Mouse (Mus musculus) kidney, adult 8-10 months (tissue): ENCODE data around the gene Rab11fip4.

Experiments used
- DNase-seq, 2 experiments: peaks; one replicate each; pipeline ENCODE4 v3.0.0; 2022

The Rab11fip4 gene

DNA sequence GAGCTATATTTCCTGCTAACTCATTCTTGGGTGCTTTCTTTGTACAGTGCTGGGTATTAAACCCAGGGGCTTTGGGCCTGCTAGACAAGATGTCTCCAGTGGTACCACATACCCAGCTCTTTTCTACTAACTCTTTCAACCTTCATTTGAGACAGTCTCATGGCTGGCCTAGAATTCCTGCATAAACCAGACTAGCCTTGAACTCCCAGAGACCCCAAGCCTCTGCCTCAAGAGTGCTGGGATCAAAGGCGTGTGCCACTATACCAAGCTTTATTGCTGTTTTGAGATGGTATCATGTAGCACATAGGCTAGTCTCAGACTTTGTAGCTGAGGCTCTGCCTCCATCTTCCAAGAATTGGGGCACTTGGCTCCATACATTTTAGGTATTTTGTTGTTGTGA lies 65.5 kb downstream of the Rab11fip4 start:
- no peak for DNase-seq

DNA sequence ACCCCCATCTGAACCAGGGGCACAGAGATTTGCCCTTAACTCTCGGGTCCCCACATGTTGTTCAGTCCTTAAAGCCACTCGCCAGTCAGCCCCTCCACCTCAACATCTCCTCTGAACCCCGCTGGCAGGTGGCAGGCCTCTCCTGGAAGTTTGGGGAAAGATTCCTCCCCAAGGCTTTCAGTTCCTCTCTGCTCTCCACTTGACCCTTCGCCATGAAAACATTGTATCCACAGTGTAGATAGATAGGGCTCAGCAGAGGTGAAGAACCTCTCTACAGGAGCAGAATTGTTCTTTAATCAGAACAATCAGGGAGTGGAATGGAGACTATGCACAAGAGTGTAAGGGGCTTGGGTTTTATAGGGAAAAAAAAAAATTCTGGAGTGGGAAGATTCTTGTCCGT lies 66.0 kb downstream of the Rab11fip4 start:
- no peak for DNase-seq

DNA sequence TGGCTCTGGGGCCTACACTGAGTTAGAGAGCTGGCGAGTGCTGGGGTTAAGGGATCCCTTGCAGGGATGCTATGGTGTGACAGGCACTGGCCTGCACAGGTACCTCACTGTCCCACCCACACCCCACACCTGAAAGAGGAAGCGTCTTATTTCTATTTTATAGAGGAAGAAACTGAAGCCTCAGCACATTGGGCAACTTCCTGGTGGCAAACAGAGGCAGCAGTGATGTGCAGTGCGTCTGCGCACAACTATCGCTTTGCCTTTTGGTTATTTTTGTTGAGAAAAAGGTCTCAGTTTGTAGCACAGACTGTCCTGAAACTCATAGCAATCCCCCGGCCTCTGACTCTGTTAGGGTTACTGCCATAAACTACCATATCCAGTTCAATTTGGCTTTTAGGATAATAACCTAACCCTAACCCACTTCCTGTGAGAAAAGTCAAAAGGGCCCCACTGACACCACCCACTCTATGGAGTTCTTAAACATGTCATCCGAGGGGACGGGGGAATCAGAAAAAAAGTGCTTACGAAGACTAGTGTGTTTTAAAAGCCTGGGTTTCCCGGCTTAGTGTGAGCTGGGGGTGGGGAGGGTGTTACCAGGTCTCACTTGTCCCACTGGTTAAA lies 67.3 kb downstream of the Rab11fip4 start:
- DNase-seq = no peak

DNA sequence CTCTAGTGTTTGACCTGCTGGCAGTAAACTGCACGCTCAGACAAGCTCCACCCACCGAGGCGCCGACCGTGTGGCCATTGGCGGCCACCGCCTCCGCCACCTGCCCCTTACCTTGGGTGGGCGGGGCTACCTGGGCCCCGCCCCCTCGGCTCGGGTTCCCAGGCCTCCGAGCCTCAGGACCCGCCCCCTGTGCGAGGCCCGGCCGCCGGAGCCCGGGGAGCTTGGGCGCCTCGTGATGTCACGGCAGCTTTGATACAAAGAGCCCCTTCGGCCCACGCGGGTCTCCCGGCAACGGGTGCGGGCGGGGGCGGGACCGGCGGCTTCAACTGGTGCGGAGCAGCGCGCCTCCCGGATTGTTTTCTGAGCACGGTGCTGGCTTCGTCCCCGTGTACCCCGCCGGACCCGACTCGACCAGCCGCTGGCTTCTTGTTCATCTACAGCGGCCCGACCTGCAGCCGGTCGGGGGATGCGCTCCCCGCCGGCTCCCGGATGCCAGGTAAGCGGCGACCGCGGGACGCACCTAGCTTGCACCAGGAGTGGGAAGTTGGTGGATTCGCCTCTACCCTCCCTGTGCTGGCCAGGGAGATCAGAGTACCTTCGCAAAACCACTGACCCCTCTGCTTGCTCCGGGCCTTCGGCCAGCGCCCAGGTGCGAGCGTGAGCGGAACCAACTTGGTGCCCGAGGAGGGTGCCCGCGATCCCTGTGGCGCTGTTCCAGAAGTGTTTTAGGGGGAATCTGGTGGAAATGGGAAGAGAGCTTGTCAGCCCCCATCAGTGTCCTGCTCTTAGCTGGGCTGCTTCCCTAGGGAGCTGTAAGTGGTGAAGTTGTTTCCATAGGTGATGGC lies 69.6 kb downstream of the Rab11fip4 start:
- peak; percentile 93 to 95 for DNase-seq

DNA sequence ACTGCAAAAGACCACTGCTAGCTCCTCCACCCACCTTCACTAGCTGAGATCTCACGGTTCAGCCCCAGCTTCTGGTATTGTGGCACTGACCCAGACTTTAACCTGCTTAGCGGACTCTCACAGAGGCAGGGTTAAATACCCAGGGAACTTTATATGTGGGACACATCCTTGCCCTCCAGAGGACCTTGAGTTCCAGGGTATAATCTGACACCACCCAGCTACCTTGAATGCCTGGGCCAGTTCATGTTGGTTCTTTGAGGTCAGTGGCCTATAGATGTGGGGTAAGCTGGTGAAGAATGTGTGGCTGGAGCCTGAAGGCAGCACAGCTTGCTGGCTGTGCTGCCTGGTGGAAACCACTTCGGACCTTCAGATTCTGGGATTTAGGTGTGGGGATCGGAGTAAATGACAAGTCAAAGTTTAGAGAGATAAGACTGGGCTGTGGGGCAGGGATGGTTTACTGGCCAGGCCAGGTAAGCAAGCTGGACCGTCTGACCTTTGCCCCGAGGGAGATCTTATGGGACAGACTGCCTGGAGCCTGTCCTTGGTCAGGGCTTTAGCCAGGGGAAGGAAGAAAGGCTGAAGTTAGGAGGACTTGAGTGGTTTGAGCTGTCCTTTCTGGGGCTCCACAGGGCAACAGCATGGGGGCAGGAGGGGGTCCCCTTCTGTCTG lies 71.0 kb downstream of the Rab11fip4 start:
- peak; percentile 66 to 74 for DNase-seq

DNA sequence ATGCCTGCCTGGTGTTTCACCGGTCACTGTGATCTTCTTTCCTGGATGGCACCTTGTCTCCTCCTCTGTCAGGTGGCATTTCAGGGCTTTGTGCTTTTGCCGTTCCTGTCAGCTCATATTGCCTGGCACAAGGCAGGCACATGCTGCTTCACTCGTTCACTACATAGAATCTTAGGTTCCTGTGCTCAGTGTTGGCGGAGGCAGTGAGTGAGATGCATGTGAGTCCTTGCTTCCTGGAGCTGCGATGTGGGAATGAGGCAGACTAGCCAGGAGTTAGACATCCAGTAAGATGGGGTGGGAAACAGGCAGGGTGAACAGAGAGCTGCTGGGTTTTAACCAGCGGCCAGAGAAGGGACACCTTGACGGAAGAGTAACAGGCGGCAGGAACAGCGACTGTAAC lies 72.1 kb downstream of the Rab11fip4 start:
- no peak for DNase-seq

DNA sequence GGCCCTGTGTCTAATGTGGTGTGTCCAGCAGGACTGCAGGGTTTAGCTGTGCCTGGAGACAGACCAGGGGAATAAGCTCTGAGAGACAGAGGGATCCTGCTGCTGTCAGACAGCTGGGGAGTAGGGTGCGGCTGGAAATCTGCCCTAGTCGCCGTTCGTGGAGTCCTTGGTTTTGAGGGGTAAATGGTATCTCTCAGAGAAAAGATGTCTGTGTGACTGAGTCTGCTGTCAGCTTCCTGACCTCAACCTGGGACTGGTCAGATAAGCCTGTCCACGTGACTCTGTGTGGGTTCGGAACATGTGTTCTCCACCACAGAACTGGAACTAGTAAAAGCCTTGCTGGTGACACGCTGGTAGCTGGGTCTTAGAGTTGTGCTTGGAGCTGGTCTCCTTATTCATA lies 72.6 kb downstream of the Rab11fip4 start:
- DNase-seq = no peak

DNA sequence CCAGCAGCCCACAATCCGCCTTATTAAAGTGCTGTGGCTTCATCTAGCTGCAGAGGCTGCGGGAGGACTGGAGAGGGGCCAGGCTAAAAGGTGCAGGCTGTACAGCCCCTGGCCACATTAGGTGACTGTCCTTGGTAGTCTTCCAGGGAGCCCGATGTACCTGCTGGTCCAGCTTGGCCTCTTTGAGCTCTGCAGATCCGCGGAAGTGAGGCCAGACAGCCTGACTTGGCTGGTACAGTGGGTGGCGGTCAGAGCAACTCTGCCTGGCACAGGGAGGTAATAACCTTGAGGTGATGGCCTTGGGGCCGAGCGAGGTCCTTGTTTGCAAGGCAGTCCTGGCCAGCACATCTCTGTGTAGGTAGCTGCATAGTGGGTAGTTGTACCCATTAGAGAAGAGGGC lies 75.5 kb downstream of the Rab11fip4 start:
- DNase-seq = peak; percentile 63 to 67

DNA sequence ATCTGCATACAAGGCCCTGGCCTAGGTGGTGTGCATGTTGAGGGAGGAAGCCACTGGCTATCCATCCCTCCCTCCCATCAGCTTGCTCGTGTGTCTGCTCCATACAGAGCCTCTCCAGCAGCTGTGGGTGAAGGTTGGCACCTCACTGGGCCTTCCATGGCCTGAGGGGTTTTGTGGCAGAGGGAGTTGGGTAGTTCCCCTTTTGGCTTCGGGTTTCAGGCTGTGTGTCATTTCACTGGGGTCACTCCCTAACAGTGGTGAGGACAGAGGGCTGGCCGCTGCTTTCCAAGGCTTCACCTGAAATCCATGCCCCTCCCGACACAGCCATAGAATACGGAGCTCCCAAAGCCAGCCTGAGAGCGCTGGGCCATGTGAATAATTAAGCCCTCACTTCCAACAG lies 78.2 kb downstream of the Rab11fip4 start:
- no peak for DNase-seq

DNA sequence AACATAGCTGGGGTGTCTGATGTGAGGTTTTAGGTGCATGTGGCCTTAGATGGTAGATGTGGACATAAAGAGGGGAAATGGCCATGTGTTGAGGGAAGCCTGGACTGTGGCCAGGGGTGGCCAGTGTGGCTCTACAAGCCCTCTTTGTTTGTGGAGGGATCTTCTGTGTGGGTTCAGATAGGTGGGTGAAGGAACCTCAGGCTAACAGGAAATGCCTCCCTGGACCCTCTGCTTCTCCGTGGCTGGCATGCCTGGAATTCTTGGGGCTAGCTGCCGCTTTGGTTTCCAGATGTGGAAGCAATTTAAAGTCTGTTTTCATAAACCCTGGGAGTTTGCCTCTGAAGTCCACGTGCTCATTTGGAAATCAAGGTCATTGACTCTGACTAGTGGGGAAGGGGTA lies 78.9 kb downstream of the Rab11fip4 start:
- DNase-seq = no peak

DNA sequence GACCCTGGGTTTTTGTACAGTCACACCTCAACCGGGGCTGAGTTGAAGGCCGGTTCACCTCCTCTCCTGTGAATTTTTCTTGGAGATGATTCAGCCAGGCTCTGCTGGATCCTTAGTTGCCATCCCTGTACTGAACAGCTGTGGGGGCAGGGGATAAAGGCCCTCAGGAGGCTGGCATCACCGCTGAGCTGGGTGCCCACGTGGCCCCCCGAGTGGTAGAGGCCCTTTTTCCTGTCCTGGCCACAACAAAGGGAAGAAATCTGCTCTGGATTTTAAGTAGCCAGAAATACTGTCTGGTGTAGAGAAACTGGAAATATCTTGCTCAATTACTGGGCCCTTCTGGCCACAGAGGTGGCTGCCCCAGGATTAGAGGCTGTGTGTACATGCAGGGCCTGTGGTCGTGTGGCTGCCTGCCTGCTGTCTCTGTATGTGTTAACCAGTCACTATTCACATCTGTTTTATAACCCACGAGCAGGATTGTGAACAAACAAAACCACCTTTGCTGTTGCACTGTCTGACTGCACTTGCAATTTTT lies 79.5 kb downstream of the Rab11fip4 start:
- DNase-seq = no peak

DNA sequence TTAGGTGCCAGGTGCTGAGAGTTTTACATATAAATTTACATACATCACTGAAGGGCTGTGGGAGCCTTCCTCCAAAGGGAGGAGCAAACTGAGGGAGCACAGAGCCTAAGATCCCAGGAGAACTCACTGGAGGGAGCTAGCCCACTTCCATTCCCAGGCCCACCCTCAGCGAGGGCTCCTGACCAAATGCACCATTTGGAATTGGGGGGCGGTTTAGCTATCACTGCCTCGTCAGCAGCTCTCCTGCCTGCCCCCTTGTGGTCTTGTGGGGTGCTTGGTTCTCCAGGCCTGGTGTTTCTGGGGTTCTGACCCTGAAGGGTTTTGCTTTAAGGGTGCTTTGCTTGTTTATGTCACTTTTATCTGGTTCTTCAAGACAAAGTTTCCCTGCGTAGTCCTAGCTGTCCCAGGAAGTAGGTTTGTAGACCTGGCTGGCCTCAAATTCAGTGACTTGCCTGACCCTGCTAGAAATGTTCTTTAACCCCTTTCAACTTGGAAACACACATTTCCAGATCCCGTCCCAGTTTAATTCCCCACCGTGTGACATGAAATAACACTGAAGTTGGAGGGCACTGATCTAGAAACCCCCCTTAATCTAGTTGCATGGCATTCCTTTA lies 80.8 kb downstream of the Rab11fip4 start:
- peak in 1 of 2 experiments; percentile 44 for DNase-seq

DNA sequence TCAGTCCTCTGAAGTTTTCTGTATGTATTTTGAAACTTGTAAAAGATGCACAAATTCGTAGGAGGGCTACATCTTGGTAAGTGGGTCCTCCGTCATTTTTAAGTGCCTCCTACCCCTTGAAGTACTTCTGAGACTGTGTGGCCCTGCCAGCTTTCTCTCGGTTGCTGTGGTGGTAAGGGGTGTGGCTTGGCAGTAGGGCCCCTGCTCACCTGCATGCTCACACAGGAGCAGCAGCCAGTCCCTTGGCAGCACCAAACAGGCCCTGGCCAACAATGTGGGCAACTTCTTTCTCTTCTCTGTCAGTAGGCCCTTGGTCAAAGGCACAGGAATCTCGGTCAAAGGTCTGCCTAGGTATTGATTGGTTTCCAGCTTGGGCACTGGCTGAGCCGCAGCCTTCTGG lies 82.1 kb downstream of the Rab11fip4 start:
- peak; percentile 82 to 88 for DNase-seq

DNA sequence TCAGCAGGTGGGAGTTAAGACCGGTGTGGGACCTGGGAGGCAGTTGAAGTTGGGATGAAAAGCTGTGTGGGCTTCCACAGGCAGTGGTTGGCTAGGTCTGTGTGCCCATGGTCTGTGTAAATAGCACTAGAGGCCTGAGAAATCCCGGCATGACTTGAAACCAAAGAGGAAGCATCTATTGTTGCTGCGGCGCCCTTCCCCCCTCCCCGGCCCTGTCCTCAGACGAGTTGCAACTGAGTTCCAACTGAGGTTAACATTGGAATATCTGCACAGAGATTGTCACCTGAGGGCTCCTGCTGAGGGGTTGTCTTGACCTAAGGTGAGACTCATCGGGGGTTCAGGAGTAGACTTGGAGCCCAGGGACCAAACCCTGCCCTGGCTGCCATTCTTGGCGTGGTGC lies 82.7 kb downstream of the Rab11fip4 start:
- no peak for DNase-seq

DNA sequence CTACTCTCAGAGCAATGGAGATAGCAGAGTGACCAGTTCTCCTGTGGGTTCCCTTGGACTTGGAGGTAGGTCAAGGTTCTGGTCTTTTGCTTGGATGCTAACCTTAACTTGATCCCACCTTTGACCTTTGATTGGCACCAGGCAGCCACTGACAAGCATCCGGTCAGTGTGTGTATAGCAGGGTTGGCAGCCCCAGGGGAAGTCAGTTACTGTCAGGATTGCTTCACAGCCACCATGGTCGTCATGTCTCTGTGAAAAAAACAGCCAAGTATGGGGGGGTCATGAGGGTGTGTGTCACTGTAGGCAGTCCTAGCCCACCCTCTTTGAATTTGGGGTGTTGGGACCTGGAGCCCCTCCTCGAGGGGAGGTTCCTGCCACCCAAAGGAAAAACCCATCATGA lies 83.2 kb downstream of the Rab11fip4 start:
- peak in 1 of 2 experiments; percentile 65 for DNase-seq

DNA sequence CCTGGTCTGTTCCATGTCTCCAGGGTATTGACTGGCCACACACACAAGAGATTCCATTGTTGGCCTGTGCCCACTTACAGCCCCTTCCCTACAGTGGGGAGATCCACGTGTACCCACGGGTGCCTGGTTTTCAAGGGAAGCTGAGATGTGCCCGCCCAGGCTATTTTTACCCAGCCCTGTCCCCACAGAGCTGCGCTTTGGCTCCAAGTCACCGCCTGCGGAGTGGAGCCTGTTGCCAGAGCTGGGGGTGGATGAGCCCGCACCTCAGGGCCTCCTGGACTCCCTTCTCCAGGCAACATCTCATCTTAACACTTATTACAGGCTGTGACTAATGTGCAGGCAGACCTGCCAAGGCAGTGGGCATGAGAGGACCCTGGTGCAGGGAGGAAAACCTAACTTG lies 83.6 kb downstream of the Rab11fip4 start:
- DNase-seq = no peak

DNA sequence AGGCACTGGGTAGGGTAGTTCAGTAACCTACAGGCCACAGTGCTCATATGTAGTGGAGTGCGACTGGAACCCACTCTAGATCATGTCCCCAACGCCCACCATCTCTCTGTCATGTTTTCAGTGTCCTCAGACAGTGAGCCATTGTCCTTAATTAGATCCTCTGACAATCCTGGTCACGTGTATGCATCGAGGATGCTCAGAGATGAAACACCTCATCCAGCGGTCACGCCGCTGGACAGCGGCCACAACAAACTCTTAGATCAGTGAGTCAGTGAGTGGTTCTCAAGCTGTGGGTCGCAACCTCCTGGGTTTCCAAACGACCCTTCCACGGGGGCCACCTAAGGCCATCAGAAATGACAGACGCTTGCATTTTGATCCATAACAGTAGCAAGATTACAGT lies 84.3 kb downstream of the Rab11fip4 start:
- DNase-seq = no peak

DNA sequence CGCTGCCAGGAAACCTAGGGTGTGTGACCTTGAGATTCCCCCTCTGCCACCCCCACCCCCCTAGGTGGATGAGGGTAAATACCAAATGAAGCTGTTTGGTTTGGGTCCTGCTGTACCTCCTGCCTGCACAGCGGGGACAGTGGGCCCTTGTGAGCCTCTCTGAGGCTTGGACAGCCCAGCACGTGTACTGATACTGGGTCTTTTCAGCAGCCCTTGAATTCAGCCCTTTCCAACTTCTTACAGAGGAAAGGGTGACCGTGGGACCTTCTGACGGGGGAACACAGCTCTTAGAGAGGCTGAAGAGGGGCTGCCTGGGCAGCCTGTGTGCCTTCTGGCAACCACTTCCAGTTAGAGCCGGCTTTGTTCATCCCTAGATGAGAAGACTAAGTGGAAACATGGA lies 85.0 kb downstream of the Rab11fip4 start:
- DNase-seq = no peak

DNA sequence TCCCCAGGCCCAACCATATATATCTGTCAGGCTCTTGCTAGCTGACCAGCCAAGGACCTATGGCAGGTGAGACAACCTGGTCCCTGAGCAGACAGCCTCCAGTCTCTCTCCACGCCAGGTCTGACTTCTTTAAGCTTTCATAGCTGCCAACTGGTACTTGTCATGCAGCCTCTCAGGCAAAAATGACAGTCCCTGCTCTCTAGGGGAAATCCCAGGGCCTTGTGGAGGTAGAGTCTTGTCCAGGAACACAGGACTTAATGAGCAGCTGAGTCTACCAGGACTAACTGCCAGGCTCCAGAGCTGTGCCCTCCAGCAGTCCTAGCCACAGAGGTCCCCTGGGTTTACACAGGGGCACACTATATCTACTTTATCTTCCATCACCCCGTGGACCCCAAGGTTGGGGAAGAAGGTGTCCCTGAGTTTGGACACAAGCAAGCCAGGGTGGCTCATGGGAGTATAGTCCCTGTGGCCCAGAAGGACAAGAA lies 85.5 kb downstream of the Rab11fip4 start:
- no peak for DNase-seq

DNA sequence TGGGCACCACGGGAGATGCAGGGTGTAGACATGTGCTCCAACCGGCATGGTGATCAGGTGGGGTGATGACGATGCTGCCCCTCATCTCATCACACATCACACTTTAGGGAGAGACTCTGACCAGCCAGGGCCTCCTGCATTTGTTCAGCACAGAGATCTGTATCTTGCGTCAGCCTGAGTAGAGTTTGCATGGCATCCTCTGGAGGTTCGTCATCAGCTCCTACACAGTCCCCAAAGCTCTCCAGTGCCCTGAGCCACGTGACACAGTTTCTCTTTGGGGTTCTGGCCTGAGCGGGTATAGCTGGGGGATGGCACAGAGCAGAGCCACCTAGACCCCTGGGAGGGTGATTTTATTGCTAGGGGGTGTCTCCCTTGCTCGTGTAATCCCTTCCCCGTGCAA lies 86.4 kb downstream of the Rab11fip4 start:
- DNase-seq = no peak

DNA sequence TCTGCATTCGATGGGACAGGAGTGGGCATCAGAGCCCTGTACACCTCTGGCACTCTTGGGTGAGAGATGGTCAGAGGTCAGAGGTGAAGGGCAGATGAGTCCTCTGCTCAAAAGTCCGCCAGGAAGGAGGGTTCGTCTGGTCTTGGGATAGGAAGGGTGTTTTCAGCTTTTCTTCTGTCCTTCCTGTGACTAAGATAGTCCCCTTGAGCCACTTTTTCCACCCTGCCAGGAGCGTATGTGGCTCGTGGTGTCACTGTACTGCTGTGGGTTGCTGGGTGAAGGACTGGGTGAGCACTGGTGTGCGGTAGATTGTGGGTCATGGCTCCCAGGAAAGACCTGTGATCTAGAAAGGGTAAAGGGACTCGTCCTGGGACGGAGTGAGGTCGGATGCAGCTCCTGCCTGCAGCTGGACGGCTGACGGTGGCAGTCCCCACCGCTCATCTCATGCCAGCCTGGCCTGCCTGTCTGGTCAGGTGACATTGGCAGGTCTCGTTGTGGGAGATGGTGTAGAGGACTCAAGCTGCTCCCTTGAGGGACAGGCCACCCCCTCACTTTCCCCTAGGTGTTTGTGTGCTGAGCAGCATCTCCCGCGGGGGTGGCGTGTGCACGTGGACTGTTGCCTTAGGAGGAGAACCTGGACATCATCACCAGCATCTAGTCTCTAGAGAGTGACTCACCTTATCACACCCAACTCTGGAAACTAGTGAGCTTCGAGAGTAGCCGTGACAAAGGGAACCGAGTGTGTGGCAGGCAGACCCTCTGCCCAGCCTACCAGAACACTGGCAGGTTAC lies 87.5 kb downstream of the Rab11fip4 start:
- DNase-seq = no peak

DNA sequence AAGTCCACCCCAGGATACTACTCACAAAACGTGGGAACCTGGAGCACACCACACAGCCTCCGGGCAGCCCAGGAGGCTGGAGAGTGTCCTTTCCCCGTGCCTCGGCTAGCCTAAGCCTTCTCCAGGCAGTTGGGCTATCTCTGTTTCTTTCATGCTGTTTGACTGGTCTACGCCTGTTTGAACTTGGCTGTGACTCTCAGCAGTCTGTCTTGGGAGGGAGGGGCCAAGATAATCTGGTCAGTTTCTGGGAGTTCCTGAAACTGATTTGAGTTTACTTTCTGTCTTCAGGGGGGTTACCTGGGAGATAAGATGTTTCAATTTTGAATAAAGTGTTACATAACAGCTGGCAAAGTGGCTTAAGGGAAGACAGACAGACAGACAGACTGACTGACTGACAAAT lies 88.9 kb downstream of the Rab11fip4 start:
- no peak for DNase-seq
